Mouse (Mus musculus): Measurements from ENCODE around the gene Nek11.

Gene Nek11

GRCm38 (mm10) chr9:105395218-105395627 is at the start of gene Nek11, which contains the start of gene Aste1:
Gene Nek11 (minus strand): TSS chr9:105395524.
Gene Aste1 (plus strand): TSS chr9:105395392.
- in situ Hi-C loops (cut with MboI, MseI), result loop anchor here (5.0 to 25.0 kb wide), 2 partner anchors 343 to 1133 kb away; partner anchors contain the start of genes Dnajc13 and Mrpl3

DNA sequence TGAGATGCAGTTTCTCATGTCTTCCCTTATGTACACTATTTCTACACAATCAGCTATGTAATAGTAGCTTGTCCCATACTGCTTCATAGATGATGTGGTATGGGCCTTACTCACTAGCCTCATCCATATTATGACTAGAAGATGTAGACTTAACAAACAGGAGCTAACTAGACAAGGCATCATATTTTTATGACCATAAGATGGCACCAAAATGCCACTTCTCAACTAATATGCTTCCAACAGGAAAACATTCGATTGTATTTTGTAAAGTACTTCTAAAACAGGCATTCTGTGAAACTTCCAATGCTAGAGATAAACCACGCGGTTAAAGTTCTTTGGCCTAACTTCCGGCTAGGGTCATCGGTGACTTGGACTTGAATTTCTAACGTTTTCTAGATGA is 13.2 kb upstream of the Nek11 start:
- in situ Hi-C loops (cut with MboI, MseI), result no loop called here

DNA sequence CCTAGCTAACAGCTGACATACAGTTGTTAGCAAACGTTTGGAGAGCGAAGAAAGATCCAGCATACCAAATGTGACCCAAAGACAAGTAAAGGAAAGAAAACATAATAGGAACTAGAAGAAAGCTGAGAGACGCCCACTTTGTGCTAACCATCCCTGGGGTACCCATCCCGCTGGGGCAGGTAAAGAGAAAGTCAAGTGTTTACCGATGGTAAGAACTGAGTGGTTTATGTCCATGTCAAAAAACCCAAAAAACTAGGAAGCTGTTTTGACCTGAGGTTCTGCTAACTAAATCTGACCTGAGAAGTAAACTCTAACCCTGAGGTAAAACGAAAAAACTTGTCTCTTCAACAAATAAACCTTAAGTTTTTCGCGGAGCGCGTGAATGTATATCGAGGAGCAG is 604 bp downstream of the Nek11 start:
- in situ Hi-C loops (cut with MboI, MseI), result loop anchor here (5.0 to 25.0 kb wide), 4 partner anchors 262 to 1132 kb away; partner anchors contain the start of genes Dnajc13, Mrpl3 and Nudt16

DNA sequence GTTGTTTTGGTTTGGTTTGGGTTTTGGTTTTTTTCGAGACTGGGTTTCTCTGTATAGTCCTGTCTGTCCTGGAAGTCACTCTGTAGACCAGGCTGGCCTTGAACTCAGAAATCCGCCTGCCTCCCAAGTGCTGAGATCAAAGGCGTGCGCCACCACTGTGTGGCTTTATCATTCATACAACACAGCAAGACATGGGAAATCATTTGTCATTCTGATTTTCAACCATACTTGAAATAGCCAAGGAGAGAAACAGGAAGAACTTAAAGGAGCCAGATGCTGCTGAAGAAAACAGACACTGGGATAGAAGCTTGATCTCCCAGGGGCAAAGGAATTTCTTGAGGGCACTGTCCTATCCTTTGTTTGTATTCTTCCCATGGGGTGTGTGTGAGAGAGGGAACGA is 4.7 kb downstream of the Nek11 start:
- in situ Hi-C loops (cut with MboI, MseI), result loop anchor here (5.0 to 25.0 kb wide), 3 partner anchors 258 to 1128 kb away; partner anchors contain the start of genes Dnajc13 and Nudt16

GRCm38 (mm10) chr9:105389289-105389688 is 6.0 kb downstream of the Nek11 start:
- in situ Hi-C loops (cut with MboI, MseI), result loop anchor here (10.0 to 25.0 kb wide), 2 partner anchors 854 to 1127 kb away; partner anchors contain the start of gene Dnajc13

DNA sequence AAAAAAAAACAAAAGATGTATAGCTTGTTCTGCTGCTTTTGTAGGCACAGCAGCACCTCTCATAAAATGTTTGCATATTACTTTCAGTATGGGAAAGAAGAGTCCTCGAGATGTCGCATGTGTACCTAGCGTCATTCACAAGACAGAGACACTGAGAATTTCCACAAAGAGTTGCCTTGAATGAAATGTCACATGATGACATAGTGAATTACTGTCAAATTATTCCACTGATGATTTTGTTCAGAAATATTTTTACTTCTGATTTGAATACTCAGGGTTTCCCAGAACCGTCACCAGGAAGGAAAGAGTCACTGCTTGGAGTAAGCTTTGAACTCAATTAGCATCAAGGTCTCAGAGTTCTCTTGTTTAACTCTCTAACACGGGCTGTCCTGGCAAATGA is 7.9 kb downstream of the Nek11 start:
- in situ Hi-C loops (cut with MboI, MseI), result loop anchor here (10.0 to 25.0 kb wide), 2 partner anchors 853 to 1125 kb away; partner anchors contain the start of gene Dnajc13

DNA sequence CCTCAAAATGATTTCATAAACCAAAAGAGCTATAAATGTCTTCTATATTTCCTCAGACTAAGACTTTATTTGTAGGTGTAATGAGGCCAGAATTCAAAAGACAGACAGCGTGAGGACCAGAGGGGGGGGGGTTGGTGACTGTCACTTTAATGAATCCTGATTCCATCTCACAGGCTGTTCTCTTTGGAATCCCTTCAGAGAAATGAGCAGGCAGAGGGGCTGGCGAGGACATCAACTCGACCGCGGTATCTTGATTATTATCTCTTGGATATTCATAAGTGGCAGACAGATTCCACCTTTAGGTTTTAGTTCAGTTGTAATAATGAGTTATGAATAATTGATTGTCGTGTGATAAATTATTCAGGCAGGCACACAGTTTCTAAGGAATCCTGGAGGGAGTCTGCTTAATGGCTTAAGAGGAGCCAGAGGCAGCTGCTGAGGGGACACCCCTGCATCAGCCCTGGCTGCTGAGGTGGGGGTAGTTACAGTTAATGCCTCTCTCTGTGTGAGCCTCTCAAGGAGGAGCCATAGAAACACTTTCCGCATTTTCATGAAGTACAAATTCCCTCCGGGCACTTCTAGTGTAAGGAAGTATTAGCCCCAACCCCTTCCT is 15.7 kb downstream of the Nek11 start:
- in situ Hi-C loops (cut with MboI, MseI), result loop anchor here (10.0 to 25.0 kb wide), 2 partner anchors 845 to 1117 kb away; partner anchors contain the start of gene Dnajc13

- in situ Hi-C loops (cut with MboI, MseI), result loop anchor here (25.0 kb wide), 1 partner anchor 1115 kb away; the partner anchor contains the start of gene Dnajc13
Observed at GRCm38 (mm10) chr9:105377622-105378021, 17.7 kb downstream of the Nek11 start.

- in situ Hi-C loops (cut with MboI, MseI), result loop anchor here (25.0 kb wide), 1 partner anchor 1115 kb away; the partner anchor contains the start of gene Dnajc13
Observed at GRCm38 (mm10) chr9:105376954-105377530, 18.3 kb downstream of the Nek11 start.

DNA sequence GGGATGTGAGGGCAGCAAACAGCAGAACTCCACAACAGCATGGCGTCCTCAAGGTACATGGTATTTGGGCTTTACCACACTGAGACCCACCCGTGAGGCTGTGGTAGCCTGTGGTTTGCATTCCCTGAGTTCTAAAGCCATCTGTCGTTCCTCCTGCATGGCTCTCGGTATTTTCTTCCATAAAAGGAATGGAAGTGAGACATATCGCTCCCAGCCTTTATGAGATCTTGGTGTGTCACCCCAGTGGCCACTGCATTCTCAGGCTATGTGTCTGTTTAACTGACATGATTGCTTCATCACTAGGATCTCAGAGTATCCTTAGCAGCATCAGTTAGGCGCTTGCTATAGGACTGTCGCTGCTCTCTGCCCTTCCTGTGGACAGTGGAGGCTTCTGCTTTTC is 18.9 kb downstream of the Nek11 start:
- in situ Hi-C loops (cut with MboI, MseI), result loop anchor here (25.0 kb wide), 1 partner anchor 1114 kb away; the partner anchor contains the start of gene Dnajc13

GRCm38 (mm10) chr9:105374361-105374760 is 21.0 kb downstream of the Nek11 start:
- in situ Hi-C loops (cut with MboI, MseI), result no loop called here

DNA sequence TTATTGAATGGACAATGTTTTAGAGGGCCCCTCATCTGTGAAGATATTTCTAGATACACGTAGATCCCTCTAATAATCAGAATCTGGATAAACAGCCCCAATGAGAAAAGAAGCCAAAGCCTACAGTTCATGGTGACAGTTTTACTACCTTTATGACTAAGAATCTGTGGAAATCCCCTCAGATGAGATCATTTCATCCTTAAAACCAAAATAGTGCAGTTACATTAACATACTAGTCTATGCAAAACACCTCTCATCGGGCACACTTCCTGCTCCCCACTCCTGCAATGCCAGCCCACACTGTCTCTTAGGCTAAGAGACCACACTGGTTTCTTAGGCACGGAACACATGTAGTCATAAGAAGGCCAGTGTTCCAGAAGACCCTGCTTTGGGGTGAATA is 26.7 kb downstream of the Nek11 start:
- in situ Hi-C loops (cut with MboI, MseI), result no loop called here

GRCm38 (mm10) chr9:105366199-105366598 is 29.1 kb downstream of the Nek11 start:
- in situ Hi-C loops (cut with MboI, MseI), result no loop called here

GRCm38 (mm10) chr9:105363520-105364231 is 31.6 kb downstream of the Nek11 start:
- in situ Hi-C loops (cut with MboI, MseI), result no loop called here

DNA sequence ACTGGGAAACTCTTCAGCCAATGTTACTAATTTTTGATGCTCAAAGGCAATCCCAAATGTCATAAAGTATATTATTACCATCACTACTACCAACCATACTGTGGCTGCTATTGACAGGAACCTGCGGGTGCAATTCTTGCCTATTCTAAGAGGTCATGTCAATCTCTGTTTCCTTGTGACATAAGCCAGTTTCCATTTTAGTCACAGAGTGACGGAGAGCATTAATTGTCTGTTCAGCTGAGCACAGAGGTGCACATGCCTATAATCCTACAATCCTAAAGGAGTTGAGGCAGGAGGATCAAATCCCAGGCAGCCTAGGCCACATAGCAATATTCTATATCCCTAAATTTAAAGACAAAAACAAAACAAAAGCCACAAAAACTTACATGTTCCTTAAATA is 33.1 kb downstream of the Nek11 start:
- in situ Hi-C loops (cut with MboI, MseI), result no loop called here

- in situ Hi-C loops (cut with MboI, MseI), result no loop called here
Observed at GRCm38 (mm10) chr9:105349034-105349433, 46.3 kb downstream of the Nek11 start.

GRCm38 (mm10) chr9:105348242-105349031 is 46.9 kb downstream of the Nek11 start:
- in situ Hi-C loops (cut with MboI, MseI), result no loop called here

DNA sequence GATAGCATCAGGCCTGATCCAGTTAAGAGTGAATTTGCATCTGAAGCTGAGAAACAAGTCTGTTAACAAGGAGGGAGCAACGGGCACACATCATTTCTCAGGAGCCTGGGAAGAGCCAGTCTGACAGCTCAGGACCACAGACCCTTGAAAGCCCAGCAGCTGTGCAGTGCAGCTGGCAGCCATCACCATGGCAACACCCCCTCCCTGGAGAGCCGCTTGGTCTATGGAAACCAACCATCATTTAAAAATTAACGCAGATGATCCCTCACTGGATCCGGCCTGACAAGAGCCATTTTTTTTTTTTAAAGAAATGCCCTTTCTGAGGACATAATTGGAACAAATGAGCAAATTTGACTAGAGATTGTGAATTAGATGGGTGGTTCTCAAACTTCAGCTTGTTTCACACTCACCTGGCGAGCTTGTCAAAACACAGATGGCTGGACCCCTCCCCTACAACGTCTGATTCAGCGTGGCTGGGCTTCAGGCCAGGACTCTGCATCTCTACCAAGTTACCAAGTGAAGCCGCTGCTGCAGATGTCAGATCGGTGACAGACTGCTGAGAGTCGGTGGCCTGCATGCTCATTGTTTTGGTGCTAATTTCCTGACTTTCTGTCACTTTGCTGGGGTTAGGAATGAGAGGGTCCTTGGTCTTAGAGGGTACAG is 52.2 kb downstream of the Nek11 start:
- in situ Hi-C loops (cut with MboI, MseI), result no loop called here

GRCm38 (mm10) chr9:105342565-105342964 is 52.8 kb downstream of the Nek11 start:
- in situ Hi-C loops (cut with MboI, MseI), result no loop called here

DNA sequence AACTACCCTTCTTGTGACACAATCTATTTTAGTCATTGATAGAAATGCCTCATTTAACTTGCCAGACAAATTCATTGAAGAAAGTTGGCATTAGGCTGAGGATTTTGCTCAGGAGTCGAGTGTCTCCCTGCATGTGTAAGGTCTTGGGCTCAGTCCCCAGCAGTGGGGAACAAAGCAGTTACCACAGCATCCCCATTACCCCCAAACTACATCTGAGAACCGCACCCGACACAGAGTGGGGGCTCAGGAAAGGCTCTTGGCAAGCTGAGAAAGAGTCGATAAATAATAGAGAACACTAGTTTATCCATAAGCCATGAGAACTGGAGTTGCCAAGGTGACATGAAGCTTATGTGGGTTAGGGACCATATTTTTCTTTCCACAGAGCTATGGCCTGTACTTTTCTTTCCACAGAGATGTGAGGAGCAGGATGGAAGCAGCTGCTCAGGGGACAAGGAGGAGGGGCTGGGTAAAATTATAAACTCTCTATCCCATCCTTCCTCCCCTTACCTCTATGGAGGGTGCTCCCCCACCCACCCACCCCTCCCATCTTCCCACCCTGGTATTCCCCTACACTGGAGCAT is 62.8 kb downstream of the Nek11 start:
- in situ Hi-C loops (cut with MboI, MseI), result no loop called here

All from T-helper 2 cell (primary cell).